Mouse (Mus musculus): ENCODE data around the gene Bcor.

- TF ChIP-seq MAFK (IDR thresholded peaks at IDR 0.05; ENCODE audit: insufficient read depth, low read depth, low read length) (no peak), ZC3H11A (IDR thresholded peaks at IDR 0.05; ENCODE audit: borderline replicate concordance, low read depth, low read length) (no peak), CHD2 (IDR thresholded peaks at IDR 0.05; ENCODE audit: low read depth, low read length) (no peak), ZNF384 (IDR thresholded peaks at IDR 0.05; ENCODE audit: low read depth, low read length) (no peak)
Measured at GRCm38 (mm10) chrX:12192343-12192742, 32.2 kb upstream of the Bcor start.
